Mouse (Mus musculus): Measurements from ENCODE around the gene Hoxa13. TPM values are rescaled to one million over a fixed set of nuclear protein-coding genes. Genes with fewer than 3 reads are reported as not detected.

Gene Hoxa13
- total RNA-seq, 2 experiments from 2014 or later: not detected

DNA sequence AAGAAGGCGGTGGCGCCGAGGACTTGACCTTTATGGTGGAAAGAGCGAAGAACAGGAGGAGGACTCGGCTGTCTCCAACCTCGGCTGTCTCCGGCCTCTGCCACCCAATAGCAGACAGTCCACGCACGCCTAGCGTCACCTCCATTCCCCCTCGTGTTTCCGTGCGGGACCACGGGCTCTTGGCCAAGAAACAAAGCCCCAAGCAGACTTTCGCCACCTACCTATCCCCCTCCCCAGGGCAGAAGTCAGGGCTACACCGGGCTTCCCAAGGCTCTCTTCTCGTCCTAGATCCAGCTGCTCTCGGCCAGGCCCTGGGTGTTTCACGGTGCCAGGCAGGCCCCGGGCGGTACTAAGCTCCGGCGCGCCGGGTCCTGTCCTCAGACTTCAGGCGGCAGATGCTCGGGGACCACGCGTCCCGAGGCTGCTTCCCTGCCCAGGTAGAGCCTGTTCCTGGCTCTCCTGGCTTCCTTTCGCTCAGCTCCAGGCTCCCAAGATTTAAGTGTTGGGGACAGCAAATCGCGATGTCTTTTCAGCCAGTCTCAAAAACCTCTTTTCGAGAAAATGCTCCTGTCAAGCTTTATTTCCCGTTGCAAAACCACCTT, 7.8 kb downstream of the Hoxa13 start:
- intact Hi-C loops (cut with DNase I): no loop called here
- no peak for DNase-seq

DNA sequence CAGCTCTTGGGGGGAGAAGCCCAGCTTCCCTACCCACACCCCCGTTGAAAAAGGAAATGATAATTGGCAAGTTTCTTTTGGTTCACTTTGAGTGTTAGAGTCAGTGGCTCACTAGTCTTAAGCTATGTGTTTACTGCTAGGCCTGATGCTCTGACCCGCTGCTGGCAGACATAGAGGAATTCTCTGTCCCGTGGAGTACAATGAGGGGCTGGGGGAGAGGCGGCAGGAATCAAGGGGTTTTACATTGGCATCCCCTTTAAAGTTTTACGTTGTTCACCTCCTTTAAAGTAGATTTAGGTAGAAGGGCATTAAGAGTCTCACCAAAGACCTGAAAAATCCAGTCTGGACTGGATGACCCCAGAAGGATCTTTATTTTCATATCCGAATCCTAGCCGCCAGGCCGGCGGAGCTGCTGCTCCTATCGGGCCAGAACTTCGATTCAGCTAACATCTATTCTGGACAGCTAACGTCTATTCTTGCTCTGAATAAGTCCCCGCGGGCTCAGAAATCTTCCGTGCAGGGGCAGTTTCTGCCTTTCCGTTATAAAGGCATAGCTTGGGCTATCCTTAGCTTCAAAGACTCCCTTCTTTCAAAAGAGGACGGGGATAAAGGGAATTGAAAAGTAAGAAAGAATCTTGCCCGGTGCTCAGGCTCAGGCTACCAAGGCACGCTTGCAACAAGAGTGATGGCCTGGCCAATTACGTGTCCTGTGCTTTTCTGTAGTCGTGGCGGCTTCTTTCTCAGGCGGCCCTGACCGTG, 8.5 kb downstream of the Hoxa13 start:
- DNase-seq: no peak
- intact Hi-C loops (cut with DNase I): no loop called here

DNA sequence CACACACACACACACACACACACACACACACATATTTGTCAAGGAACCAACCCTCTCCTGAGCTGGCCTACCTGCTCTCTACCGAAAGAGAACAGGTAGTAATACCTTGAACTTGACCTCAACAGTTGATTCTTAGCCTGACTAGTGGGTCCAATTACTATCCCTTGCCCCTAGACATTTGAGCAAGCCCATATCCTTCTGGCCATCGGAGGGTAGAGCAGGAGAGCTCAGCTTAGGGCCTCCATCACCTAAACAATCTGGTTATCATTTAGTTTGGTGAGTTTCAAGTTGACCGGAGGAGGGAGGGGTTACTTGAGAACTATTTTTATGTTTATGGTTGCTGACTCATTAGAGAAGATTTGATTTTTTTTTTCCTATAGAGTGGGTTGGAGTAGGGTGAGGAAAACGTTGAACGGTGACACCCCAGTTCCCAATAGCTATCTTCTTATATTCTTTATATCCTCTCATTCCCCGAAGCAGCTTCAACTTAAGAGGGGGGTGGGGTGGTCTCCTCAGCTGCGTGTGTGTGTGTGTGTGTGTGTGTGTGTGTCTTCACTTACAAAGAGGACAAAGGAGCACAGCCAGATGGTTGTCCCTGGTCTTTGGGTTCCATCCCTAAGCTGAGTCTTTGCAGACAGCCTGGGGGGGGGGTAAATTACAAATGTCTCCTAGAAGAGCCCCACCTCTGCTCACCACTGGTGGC, 9.4 kb downstream of the Hoxa13 start:
- DNase-seq: no peak
- intact Hi-C loops (cut with DNase I): no loop called here

DNA sequence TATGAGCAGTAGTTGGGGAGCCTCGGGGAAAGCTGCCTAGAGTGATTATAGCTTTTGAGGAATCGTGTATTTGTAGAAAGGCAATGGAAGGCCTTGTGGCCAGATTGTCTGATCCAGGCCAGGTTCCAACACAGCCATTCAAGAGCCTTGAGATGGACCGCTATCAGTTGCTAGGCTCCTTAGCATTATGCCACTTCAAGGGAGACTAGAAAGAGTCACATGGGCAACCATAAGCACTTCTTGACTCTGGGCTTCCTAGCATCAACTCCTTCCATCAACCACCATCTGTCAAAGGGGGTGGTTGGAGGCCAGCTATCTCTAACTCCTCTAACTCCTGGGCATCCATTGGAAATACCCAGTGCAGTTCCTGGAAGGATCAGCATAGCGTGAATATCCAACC, 10.9 kb downstream of the Hoxa13 start:
- no peak for DNase-seq
- intact Hi-C loops (cut with DNase I): no loop called here

DNA sequence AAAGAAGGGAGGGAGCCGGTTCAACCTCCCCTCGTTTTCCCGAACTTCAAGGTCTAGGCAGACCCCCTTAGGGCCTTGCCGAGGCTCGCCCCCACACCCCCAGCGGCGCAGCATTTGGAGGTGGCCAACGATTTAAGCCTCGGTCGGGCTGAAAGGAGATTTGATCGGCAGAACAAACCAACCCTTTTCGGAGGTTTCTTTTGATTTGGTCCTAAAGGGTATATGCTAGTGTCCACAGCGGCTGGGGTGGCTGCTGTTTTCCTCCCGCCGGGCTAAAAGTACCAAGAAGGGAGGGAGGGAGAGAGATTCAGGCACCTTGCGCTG, 11.3 kb downstream of the Hoxa13 start:
- no peak for DNase-seq
- intact Hi-C loops (cut with DNase I): no loop called here

DNA sequence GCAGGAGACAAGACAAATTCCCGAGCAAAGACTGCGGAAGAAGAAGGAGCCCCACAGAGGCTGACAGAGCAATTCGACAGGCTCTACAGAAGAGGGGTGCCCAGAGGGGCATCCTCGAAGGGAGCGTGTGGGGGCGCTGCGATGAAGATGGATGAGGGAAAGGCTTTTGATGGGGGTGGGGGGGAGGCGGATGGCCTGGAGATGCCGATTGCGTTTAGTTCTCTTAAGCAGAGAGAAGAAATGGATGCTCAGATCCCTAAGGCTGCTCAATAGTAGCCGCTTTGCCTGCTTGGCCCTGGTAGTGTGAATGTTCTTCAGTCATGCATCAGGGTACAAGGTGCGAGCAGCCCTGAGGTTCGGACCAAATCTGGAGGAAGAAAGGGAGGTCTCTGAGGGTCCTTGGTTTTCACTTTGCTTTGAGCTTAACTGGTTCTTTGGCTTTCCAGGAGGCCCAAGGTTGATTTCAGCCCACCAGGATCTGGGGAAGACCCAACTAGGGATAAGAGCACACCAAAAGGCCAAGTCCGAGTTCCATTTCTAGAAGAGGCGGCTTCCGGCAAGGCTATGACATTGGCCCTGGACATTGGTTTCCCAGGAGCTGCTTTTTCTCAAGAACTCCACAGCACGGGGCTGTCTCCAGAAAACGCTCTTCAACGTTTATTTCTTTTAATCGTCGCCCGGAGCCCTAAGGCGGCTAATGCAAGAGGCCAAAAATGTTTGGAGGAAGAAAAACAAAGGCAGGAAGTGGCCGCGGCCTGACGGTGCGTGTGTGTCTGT, 11.9 kb downstream of the Hoxa13 start:
- no peak for DNase-seq
- intact Hi-C loops (cut with DNase I): no loop called here

DNA sequence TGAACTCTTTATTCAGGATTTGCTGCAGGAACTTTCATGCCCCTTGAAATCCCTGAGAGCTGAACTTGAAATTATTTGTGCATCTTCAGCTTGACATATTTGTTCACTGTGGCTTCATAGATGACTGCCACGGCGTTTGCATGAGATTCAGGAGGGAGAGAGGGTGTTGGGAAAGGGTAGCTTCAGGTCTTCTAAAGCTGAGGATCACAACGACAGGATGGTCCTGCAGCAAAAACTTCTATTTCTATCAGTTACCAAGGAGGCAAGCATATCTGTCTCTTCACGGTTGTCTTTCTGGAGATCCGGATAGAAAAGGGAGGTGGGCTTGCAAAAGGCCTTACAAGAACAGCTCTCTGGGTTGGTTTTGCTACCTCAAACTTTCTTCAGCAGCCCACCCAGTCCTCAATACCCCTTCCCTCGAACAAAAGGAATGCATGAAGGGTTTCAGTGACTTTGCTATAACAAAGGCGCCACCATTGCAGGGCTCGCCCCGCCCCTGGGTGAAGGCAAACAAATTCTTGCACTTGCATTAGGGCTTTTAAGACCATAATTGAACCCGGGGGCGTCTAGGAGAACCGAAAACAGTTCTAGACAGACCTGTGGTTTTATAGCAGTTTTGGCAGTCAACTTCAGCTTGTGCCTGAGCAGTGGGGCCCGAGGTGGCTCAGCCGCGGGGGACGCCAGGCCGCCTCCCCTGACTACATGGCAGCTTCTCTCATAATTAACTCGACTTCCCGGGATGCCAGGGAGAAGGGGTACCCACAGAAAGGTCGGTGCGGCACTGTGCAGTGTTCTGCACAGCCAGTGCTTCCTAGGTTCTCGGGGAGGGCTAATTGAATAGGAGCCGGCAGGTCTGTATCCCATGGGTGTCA, 12.7 kb downstream of the Hoxa13 start:
- intact Hi-C loops (cut with DNase I): no loop called here
- DNase-seq: no peak

DNA sequence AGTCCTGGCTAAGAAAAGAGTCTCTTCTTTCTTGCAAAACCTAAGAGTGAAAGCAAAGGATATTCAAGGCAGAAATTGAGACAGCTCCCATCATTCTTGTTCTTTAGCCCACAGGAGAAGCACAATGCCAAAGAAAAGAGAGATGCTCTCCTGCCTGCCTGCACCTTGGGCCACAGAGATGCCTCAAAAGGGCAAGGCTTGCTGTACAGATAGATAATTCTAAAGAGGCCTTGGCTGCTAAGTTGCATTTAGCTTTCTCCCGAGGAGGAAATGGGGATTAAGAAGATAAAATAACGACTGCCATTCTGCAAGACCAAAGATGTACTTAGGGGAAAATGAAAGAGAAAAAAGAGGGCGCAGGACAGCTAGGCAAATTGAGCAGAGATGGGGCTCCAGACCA, 13.8 kb downstream of the Hoxa13 start:
- no peak for DNase-seq
- intact Hi-C loops (cut with DNase I): no loop called here

DNA sequence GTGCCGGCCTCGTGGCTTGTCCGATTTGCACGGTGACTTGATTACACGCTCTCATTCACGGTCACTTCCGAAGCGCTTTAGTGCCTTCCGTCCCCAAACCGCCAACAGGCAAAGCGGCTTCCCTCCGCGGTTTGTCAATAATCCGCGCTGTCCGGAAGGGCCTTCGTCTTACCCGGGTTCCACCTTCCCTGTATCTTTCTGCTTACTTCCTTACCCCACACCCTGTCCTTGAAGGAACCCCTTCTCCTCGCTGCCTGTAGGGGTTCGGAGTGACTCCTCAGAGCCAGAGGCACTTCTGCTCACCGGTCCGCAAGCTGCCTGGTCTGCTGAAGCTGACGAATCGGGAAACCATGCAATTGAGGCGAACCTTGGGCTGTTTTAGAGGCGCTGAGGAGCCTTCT, 14.3 kb downstream of the Hoxa13 start:
- intact Hi-C loops (cut with DNase I): no loop called here
- no peak for DNase-seq

DNA sequence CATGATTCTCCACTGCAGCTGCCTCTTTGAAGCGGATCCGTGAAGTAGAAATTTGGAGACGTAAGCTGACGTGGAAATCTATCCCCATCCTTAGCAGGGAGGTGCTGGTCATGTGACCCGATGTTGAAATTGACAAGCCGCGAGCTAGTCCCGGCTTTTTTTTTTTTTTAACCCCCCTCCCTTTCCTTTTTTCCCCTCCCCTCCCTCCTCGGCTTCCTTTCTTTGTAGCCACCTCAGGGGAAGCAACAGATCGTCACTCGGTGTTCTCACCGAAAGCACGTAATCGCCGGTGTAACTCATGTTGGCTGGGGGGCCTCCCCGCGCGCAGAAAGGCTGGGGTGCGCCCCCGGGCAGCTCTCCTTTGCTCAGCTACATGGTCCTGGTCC, 14.9 kb downstream of the Hoxa13 start, which contains the start of gene Hoxa11:
Gene Hoxa11 (minus strand): TSS at position 54 of the 386 bp plus-strand sequence.
- intact Hi-C loops (cut with DNase I): no loop called here
- no peak for DNase-seq

DNA sequence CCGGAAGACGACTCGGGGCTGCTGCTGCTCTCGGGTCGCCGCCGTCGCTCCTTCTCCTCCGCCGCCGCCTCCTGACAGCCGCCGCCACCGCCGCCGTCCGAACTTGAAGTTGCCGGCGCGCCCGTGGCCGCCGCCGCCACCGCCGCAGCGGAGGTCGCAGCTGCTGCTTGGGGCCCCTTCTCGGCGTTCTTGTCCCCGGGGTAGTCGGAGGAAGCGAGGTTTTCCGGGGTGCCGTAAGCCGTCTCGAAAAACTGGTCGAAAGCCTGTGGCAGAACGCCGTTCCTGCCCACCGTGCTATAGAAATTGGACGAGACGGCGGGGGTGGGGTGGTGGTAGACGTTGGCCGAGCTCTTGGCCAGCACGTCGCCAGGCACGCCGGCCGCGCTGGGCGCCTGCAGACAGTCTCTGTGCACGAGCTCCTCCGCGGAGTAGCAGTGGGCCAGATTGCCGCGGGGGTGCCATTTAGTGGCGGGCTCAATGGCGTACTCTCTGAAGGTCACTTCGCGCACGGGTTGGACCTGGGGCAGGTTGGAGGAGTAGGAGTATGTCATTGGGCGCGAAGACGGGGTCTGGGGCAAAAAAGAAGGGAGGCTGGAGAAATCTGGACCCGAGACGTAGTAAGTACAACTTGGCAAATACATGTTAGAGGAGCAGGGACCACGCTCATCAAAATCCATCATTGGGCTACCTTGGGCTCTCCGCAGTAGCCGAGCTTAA, 15.5 kb downstream of the Hoxa13 start:
- no peak for DNase-seq
- intact Hi-C loops (cut with DNase I): no loop called here

DNA sequence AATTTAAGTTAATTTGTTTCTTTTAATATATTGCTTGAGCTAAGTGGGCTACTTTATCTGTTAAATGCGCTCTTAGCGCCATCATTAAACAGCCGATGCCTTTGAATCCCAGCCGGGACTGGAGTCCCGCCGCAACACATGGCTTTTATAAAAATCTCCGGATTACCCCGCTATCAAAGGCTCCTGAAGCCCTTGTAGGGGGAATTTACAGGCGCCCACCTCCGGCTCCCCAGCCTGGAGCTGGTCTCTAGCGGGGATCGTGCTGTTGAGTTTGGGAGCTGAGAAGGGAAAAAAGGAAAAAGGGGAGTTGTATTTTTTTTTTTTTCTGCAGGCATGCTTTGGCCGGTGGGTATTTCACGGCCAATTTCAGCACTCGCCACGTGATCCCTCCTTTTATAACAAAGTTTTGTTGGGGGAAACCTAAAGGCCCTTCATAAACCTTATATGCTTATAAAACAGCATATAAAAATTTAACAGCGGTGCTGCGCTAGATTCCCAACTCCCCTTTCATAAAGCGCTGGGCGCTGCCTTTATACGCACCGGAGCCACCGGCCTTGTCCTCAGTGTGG, 16.1 kb downstream of the Hoxa13 start:
- no peak for DNase-seq
- intact Hi-C loops (cut with DNase I): no loop called here

DNA sequence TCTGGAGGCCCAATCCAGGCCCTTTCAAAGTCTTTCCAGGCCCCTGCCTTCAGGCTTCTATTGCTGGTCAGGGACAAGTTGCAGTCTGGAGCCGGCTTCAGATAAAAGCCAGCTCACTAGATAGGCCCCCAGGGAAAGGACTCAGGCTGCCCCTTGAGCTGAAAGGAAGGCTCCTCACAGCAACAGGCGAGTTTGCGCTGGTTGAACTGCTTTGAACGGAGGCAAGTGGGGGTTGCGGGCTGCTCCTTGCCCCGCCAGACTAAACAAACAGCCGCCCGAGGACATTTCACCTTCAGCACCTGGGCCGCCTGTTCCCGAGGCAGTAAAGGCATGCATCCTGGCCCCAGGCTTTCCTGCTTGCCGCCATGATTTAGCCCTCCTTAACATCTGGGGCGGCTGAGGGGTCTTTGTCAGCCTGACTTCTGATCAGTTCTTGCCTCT, 17.0 kb downstream of the Hoxa13 start:
- DNase-seq: no peak
- intact Hi-C loops (cut with DNase I): no loop called here

DNA sequence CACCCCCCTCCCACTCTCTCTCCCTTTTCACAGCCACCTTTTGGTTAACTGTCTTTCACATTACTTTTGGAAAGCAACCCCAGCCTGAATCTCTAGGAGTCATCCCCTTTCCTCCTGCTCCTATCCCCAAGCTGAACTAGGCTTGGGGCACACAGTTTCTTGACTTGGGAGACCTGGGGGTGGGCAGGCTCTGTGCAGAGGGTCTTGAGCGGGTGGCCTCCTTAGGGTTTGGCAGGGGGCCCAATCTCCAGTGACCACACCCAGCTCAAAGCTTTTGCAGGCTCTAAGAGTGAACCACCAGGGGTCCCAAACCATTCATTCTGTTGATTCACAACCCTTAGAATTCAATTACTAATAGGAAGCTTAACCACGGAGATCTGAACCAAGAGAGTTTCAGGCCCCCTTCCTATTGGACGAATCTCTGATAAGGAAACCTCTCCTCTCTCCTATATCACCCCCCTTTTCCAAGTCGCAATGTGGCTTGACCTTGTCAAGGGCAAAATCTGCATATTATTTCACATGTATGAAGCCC, 17.8 kb downstream of the Hoxa13 start:
- intact Hi-C loops (cut with DNase I): no loop called here
- DNase-seq: no peak

DNA sequence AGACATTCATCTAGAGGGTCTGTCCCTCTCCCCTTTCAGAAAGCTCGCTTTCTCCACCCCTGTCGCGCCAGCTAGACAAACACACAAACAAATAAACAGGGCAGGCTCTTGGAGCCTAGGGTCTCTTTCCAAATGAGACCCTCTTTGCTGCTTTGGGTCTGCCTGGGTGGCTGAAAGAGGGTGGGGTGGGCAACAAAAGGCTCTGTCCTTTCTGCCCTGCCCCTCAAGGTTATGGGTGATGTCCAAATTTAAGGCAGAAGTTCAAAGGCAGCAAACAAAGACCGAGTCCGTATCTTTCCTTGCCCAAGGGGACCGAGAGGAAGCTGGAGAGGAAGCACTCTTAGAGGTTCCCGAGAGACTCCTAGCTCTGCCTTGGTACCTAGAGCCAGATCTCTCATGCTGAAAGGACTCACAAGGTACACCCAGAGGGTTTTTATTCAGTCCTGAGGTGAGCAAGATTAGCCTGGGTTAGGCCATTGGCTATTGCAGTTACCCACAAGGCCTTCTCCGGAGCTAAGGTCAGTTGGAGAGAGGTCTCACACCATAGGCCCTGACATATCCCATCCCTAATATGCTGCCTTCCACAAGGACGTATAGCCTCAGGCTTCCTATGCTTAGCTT, 19.6 kb downstream of the Hoxa13 start:
- no peak for DNase-seq
- intact Hi-C loops (cut with DNase I): no loop called here

DNA sequence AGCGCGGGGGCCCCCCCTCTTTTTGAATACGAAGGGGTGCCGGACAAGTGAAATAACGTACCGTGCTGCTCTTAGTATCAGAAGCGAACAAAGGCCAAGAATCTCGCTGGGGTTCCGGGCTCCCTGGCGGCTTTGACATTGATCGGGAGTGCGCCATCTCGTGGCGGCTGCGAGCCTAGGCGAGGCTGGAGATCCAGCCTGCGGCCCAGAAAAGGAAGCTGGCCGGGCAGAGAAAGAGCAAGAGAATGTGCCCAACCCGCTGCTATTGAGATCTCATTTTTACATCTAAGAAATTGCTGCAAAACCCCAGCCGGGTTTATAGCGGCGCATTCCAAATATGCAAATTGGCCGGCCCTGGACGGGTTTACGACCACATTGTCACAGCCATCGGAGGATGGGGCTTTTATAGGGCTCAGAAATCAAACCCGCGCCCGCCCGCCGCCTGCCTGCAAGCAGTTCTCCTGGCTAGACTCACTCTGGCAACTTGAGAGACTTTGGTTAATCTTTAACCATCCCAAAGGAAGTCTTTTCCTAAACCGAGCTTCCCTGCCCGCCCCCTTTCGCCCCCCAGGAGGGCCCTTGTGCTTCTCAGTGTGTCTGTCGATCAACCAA, 20.2 kb downstream of the Hoxa13 start, which contains the start of gene Hoxa10:
Gene Hoxa10 (minus strand): TSS at position 466 of the 612 bp plus-strand sequence.
- peak; percentile 69 for DNase-seq
- intact Hi-C loops (cut with DNase I): no loop called here

DNA sequence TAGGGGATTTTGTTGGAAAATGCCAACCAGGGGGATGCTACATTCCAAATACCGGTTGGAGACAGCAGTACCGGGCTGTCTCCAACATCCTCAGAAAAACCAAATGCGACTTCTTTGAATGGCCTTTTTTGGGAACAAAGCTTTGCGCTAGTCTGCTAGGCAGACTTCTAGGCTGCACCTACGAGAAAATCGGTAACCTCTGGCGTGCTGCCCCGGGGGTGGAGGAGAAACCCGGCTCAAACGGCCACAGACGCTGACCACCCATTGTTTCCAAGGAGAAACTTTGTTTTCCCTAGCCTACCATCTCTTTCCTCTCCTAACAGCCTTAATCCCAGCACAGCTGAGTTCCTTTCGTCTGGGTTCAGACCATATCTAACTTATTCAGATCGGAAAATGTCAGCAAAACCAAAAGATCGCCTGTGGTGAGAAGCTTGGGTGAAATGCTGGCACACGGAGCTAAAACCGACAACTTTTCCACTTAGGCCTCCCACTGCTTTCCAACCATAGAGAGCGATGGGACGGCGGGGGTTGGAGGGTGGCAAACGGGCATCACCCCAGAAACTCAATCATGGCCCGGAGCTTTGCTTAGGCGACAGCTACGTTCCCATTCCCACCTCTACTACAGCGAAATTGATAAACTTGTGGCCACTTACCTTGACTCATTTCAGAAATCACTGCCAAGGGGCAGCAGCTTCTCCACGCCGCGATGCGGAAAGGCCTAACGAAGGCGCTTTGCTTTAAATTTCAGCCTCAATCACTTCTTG, 20.9 kb downstream of the Hoxa13 start:
- intact Hi-C loops (cut with DNase I): no loop called here
- DNase-seq: no peak
